Mouse (Mus musculus): Measurements from ENCODE around the gene Ttc27. TPM values are rescaled to one million over a fixed set of nuclear protein-coding genes. Genes with fewer than 3 reads are reported as not detected.

Gene Ttc27
- total RNA-seq, 1 experiment from 2014 or later: 66.6 TPM

GRCm38 (mm10) chr17:74810892-74811625 lies 93.5 kb downstream of the Ttc27 start:
- peak; percentile 68 for ATAC-seq (replicated peaks; ENCODE audit: low read depth, poor library complexity, severe bottlenecking)

- ATAC-seq (replicated peaks; ENCODE audit: low read depth, poor library complexity, severe bottlenecking): no peak
These were observed 102.2 kb downstream of the Ttc27 start for GRCm38 (mm10) chr17:74819711-74820110.

- ATAC-seq (replicated peaks; ENCODE audit: low read depth, poor library complexity, severe bottlenecking): no peak
These were observed 113.3 kb downstream of the Ttc27 start for GRCm38 (mm10) chr17:74830851-74831250.

- no peak for ATAC-seq (replicated peaks; ENCODE audit: low read depth, poor library complexity, severe bottlenecking)
These were observed 124.2 kb downstream of the Ttc27 start for GRCm38 (mm10) chr17:74841721-74842120.

- no peak for ATAC-seq (replicated peaks; ENCODE audit: low read depth, poor library complexity, severe bottlenecking)
These were observed 125.1 kb downstream of the Ttc27 start for GRCm38 (mm10) chr17:74842603-74843002.

- no peak for ATAC-seq (replicated peaks; ENCODE audit: low read depth, poor library complexity, severe bottlenecking)
These were observed 126.0 kb downstream of the Ttc27 start for GRCm38 (mm10) chr17:74843486-74843885.

GRCm38 (mm10) chr17:74846031-74846891 lies 128.7 kb downstream of the Ttc27 start:
- ATAC-seq (replicated peaks; ENCODE audit: low read depth, poor library complexity, severe bottlenecking): no peak

- ATAC-seq (replicated peaks; ENCODE audit: low read depth, poor library complexity, severe bottlenecking): no peak
These were observed 132.7 kb downstream of the Ttc27 start for GRCm38 (mm10) chr17:74850216-74850615.

GRCm38 (mm10) chr17:74859298-74859697 lies 141.8 kb downstream of the Ttc27 start:
- no peak for ATAC-seq (replicated peaks; ENCODE audit: low read depth, poor library complexity, severe bottlenecking)

GRCm38 (mm10) chr17:74860180-74860993 lies 142.9 kb downstream of the Ttc27 start:
- no peak for ATAC-seq (replicated peaks; ENCODE audit: low read depth, poor library complexity, severe bottlenecking)

GRCm38 (mm10) chr17:74863845-74864244 lies 146.3 kb downstream of the Ttc27 start:
- peak; percentile 60 for ATAC-seq (replicated peaks; ENCODE audit: low read depth, poor library complexity, severe bottlenecking)

- ATAC-seq (replicated peaks; ENCODE audit: low read depth, poor library complexity, severe bottlenecking): no peak
These were observed 147.4 kb downstream of the Ttc27 start for GRCm38 (mm10) chr17:74864790-74865548.

GRCm38 (mm10) chr17:74865694-74866564 lies 148.4 kb downstream of the Ttc27 start:
- ATAC-seq (replicated peaks; ENCODE audit: low read depth, poor library complexity, severe bottlenecking): no peak

GRCm38 (mm10) chr17:74866565-74867507 lies 149.3 kb downstream of the Ttc27 start:
- no peak for ATAC-seq (replicated peaks; ENCODE audit: low read depth, poor library complexity, severe bottlenecking)

- ATAC-seq (replicated peaks; ENCODE audit: low read depth, poor library complexity, severe bottlenecking): 0 out of 2 replicates have a peak, but pooled peaks have one; percentile 9
These were observed 150.8 kb downstream of the Ttc27 start for GRCm38 (mm10) chr17:74868185-74868907.

GRCm38 (mm10) chr17:74869556-74869955 lies 152.0 kb downstream of the Ttc27 start:
- no peak for ATAC-seq (replicated peaks; ENCODE audit: low read depth, poor library complexity, severe bottlenecking)
